Mouse (Mus musculus) ES-E14 (cell line): Measurements from ENCODE around the gene Madd.

Experiments
- HCFC1 ChIP-seq: IDR thresholded peaks from 2 replicates; pipeline ENCODE4 v1.6.1; 2012; ENCODE audit warnings: low read length, inconsistent platforms, borderline replicate concordance; ENCODE audit not compliant: insufficient read depth
- ZC3H11A ChIP-seq: IDR thresholded peaks from 2 replicates; pipeline ENCODE4 v1.6.1; 2012; ENCODE audit warnings: low read depth, mild to moderate bottlenecking, inconsistent platforms, low read length, borderline replicate concordance

GRCm38 (mm10) chr2:91109807-91110385, 73.7 kb downstream of the Madd start:
- no peak for TF ChIP-seq ZC3H11A
- no peak for TF ChIP-seq HCFC1
